Comparison of ENCODE assay signal across 8 mouse cellular contexts in the genomic region with DNA sequence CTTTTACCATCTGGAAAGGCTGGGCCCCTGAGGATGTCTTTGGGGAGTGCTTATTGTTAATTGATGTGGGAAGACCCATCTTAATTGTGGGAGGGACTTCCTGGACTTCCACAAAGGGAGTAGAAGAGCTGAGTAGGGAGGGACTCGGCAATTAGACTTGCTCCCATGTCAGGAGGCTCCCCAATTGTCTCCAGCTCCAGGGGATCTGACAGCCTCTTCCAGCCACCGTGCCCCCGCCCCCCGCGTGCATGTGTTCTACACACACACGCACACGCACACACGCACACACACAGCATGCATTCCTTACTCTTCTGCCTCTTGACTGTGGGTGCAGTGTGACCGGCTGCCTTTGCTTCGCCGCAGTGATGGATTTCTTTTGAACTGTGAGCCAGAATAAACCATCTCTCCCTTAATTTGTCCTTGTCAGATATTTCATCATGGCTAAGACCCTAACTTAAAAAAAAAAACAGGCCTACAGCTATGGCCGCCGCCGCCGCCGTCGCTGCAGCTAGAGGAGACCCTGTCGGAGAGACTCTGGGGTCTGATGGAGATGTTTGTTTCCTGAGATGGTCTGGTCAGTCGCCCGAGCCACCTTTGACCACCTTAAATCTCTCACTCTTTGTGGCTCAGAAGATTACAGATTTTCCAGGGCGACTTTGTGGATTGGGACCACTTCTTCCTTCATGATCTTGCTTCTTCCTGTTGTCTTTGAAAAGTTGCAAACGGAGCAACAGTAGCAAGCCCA. TPM values are rescaled to one million over a fixed set of nuclear protein-coding genes. Genes with fewer than 3 reads are reported as not detected.
A peak's percentile ranks its signal among the peaks of the same experiment; 100 is the strongest.
DNase-seq lines count a peak whose midpoint lies in the region; ATAC-seq lines count a peak whose summit lies in the region.

No protein-coding gene starts in this region.

- no peaks in the 10 kb centered on the region for H3K27me3 ChIP-seq in kidney, embryonic 15.5 days

- peak; percentile 18 for DNase-seq in cerebellum, postnatal 14 days
- DNase-seq in cerebellum, postnatal 36 days = no peak
- DNase-seq in adrenal gland, postnatal 14 days = peak; percentile 50
- peak; percentile 58 to 63 for DNase-seq in heart, adult 18-20 months
- peak; percentile 19 for DNase-seq in thymus, postnatal 14 days
- DNase-seq in left cerebral cortex, adult 8-10 months (ENCODE audit: low spot score in 2 of 2) = no peak

- peak overlapping the region; percentile 44 for H3K9ac ChIP-seq in kidney, embryonic 15.5 days

- WGBS in kidney, embryonic 15.5 days = 6% methylated on average over 22 of the region's 22 CpGs

- peak overlapping the region; percentile 75 for H3K27ac ChIP-seq in kidney, embryonic 15.5 days

- peak overlapping the region; percentile 47 for H3K4me3 ChIP-seq in kidney, embryonic 15.5 days (replicated peaks)

- H3K4me2 ChIP-seq in kidney, embryonic 15.5 days = peak overlapping the region; percentile 84

- ATAC-seq in kidney, embryonic 15.5 days (replicated peaks; ENCODE audit: low FRiP score) = peak; percentile 63; the same call in 1 of the 2 replicates
- ATAC-seq in megakaryocyte-erythroid progenitor cell, adult 5-6 weeks (replicated peaks; ENCODE audit: low FRiP score, low TSS enrichment, poor library complexity, severe bottlenecking) = peak; percentile 28; the same call in 1 of the 2 replicates

- no peaks in the 10 kb centered on the region for H3K36me3 ChIP-seq in kidney, embryonic 15.5 days

- H3K9me3 ChIP-seq in kidney, embryonic 15.5 days (replicated peaks) = no peaks in the 10 kb centered on the region

- peaks cover 22% of the 10 kb centered on the region for H3K4me1 ChIP-seq in kidney, embryonic 15.5 days

RNA-seq across cellular contexts. Expression of a gene that starts 15.7 kb away (rescaled TPM):
- total RNA-seq in adrenal gland, postnatal 14 days (2021) = 111 and 124 TPM in 2 replicates
- total RNA-seq in heart, adult 18-20 months (2021) = 10 to 100 TPM; 71.9 to 80.4 TPM
- 50.4 and 53.1 TPM in 2 replicates for polyA plus RNA-seq in kidney, embryonic 15.5 days (2015; fragmentation: Nextera tagmentation; extraction: Ambion mirVana)
- total RNA-seq in megakaryocyte-erythroid progenitor cell, adult 5-6 weeks (2014; fragmentation: Nextera tagmentation) = 40.3 and 53.2 TPM in 2 replicates
- total RNA-seq in megakaryocyte-erythroid progenitor cell, adult 5-6 weeks (2017) = 76.3 and 85.4 TPM in 2 replicates
- total RNA-seq in left cerebral cortex, adult 8-10 months (2022) = 100 to 1,000 TPM; 105 to 124 (median 108) TPM

Comparison
In these comparisons a context has a peak if more than half of its experiments do, and no peak if none do; other contexts are left out.
1. DNase-seq: peak in cerebellum, postnatal 14 days (2 of 2), adrenal gland, postnatal 14 days (single experiment), heart, adult 18-20 months (2 of 2) and thymus, postnatal 14 days (single experiment); none in cerebellum, postnatal 36 days (0 of 2) and left cerebral cortex, adult 8-10 months (0 of 2).